Mouse (Mus musculus) neural tube, embryonic 15.5 days (tissue): ENCODE data around the gene Kxd1. TPM values are rescaled to one million over a fixed set of nuclear protein-coding genes. Genes with fewer than 3 reads are reported as not detected.

Experiments
- ATAC-seq: fragments of 200-750 bp; cut with Nextera tagmentation; 2 replicates; pipeline ENCODE4 v1.8.0; 2017; ENCODE audit warnings: mild to moderate bottlenecking, moderate TSS enrichment, moderate library complexity; ENCODE audit not compliant: low FRiP score
- H3K27ac ChIP-seq: fragments of 300-500 bp; sonication (generic); replicated peaks from 2 replicates; pipeline ENCODE4 v1.5.1; 2015; ENCODE audit warnings: mild to moderate bottlenecking, inconsistent platforms
- H3K27me3 ChIP-seq: fragments of 300-500 bp; sonication (generic); replicated peaks from 2 replicates; pipeline ENCODE4 v1.6.1; 2015; ENCODE audit warnings: inconsistent platforms
- H3K36me3 ChIP-seq: fragments of 300-500 bp; sonication (generic); 2 replicates; pipeline ENCODE4 v1.6.1; 2015; ENCODE audit warnings: inconsistent platforms
- H3K4me1 ChIP-seq: fragments of 300-500 bp; sonication (generic); 2 replicates; pipeline ENCODE4 v1.6.1; 2015; ENCODE audit warnings: inconsistent platforms
- H3K4me2 ChIP-seq: fragments of 300-500 bp; sonication (generic); 2 replicates; pipeline ENCODE4 v1.6.1; 2015; ENCODE audit warnings: inconsistent platforms, mild to moderate bottlenecking, moderate library complexity
- H3K4me3 ChIP-seq: fragments of 300-500 bp; sonication (generic); replicated peaks from 2 replicates; pipeline ENCODE4 v1.5.1; 2015; ENCODE audit warnings: mild to moderate bottlenecking, inconsistent platforms
- H3K9ac ChIP-seq: fragments of 300-500 bp; sonication (generic); replicated peaks from 2 replicates; pipeline ENCODE4 v1.6.1; 2015; ENCODE audit warnings: mild to moderate bottlenecking, inconsistent platforms
- H3K9me3 ChIP-seq: fragments of 300-500 bp; sonication (generic); replicated peaks from 2 replicates; pipeline ENCODE4 v1.6.1; 2016; ENCODE audit warnings: inconsistent platforms
- WGBS: fragments of 180-500 bp; shearing (Covaris S2); methylation state at CpG from one replicate; pipeline ENCODE4 v1.1.7; 2015; ENCODE audit warnings: mixed read lengths; 5-methylcytosine and 5-hydroxymethylcytosine counted together
- polyA plus RNA-seq: library from polyadenylated mRNA; unstranded; fragments of >200 nt; fragmentation: Nextera tagmentation; extraction: Ambion mirVana; gene quantifications from 2 replicates; pipeline ENCODE4 v1.2.1, GENCODE M21; 2015

The Kxd1 gene
- polyA plus RNA-seq, 1 experiment from 2014 or later, result 44.4 TPM

DNA sequence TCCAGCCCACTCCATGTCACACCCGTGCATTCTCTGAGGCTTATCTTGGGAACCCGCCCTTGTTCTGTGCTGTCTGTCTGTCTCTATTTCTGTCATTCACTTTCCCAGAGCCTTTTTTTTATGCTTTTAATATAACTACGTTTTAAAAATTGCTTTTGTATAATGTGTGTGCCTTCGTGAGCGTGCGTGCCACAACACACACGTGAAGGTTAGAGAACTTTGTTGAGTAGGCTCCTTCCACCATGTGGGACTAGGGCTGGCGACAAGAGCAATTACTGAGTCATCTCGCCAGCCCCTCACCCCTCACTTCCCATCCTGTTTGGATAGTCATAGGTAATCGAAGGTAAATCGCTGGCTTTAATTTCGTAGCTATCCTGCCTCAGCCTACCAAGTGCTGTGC is 25.2 kb downstream of the Kxd1 start:
- H3K27ac ChIP-seq, result no peak overlapping the region; the same call in 1 of the 2 replicates
- H3K27me3 ChIP-seq, result peaks cover 62% of the 10 kb centered on the region
- H3K9ac ChIP-seq, result 0 out of 2 replicates have a peak overlapping the region, but pooled peaks have one; percentile 17
- no peak overlapping the region for H3K4me3 ChIP-seq
- ATAC-seq, result no peak
- H3K4me2 ChIP-seq, result no peak overlapping the region
- H3K36me3 ChIP-seq, result peaks cover 9% of the 10 kb centered on the region
- H3K9me3 ChIP-seq, result no peaks in the 10 kb centered on the region
- 37% methylated on average over 12 of the region's 12 CpGs for WGBS
- H3K4me1 ChIP-seq, result peaks cover 62% of the 10 kb centered on the region

DNA sequence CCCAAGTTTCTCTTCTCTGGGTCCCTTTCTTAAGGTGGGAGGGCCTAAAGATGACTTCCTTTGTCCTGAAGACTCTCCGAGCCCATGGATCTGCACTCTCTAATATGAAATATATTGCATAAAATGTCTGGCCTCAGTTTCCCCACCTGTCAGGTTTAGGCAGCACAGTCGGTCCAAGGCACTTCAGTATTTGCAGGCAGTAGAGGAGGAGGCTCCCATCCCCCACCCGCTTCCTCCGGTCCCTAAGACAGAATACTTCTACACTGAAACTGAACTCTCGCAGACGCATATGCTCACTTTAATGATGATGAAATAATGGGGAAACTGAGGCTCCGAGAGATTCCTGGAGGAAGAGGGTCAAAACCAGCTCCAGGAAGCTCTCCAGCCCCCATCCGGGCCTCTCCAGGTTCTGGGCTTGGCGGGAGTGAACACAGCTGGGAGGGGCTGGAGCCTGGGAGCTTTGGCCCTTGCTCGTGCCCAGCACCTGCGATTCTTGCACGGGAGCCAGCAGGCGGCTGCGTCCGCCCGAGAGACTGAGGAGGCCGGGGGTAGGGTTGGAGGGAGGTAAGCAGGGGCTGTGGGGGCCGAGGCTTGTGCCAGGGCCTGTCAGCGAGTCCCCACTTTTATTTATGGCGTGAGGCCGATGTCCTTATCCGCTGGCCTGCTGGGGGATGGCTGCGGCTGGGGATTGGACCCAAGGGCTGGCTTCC is 25.8 kb downstream of the Kxd1 start:
- Histone ChIP-seq H3K27me3 (peaks cover 67% of the 10 kb centered on the region), H3K4me3 (no peak overlapping the region), H3K4me1 (peaks cover 61% of the 10 kb centered on the region), H3K27ac (no peak overlapping the region; the same call in 1 of the 2 replicates), H3K9ac (peak overlapping the region; percentile 17; the same call in 1 of the 2 replicates), H3K9me3 (no peaks in the 10 kb centered on the region), H3K36me3 (peaks cover 4% of the 10 kb centered on the region), H3K4me2 (no peak overlapping the region)
- ATAC-seq, result no peak
- 9% methylated on average over 23 of the region's 23 CpGs for WGBS

DNA sequence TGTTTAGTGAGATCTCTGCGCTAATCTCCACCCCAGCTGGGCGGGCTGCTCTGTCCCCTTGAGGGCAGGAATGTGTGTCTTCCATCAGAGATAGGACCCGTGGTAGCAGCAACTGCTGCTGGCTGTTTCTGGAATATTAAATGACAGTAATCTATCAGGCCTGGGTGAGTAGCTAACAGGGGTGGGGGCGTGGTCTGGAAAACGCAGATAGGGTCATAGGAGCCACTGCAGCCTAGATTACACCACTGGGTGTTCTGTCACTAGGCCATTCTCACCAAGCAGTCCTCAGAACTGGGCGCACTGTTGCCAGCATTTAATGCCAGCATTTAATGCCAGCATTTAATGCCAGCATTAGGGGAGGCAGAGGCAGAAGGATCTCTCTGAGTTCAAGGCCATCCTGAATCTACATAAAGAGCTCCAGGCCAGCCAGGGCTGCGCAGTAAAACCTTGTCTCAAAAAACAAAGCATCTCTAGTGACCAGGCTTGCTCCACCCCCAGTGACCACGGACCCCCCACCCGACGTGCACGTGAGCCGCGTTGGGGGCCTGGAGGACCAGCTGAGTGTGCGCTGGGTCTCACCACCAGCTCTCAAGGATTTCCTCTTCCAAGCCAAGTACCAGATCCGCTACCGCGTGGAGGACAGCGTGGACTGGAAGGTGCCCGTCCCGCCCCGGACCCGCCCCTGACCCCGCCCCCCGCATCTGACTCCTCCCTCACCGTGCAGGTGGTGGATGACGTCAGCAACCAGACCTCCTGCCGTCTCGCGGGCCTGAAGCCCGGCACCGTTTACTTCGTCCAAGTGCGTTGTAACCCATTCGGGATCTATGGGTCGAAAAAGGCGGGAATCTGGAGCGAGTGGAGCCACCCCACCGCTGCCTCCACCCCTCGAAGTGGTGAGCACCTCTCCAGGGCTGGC is 27.1 kb downstream of the Kxd1 start:
- peak overlapping the region; percentile 46 for H3K4me2 ChIP-seq
- H3K4me3 ChIP-seq, result peak overlapping the region; percentile 24; the same call in 1 of the 2 replicates
- no peak overlapping the region for H3K27ac ChIP-seq
- peaks cover 81% of the 10 kb centered on the region for H3K27me3 ChIP-seq
- H3K4me1 ChIP-seq, result peaks cover 54% of the 10 kb centered on the region
- 11% methylated on average over 39 of the region's 39 CpGs for WGBS
- H3K9ac ChIP-seq, result no peak overlapping the region
- no peak for ATAC-seq
- H3K9me3 ChIP-seq, result no peaks in the 10 kb centered on the region
- H3K36me3 ChIP-seq, result peaks cover 3% of the 10 kb centered on the region; the same call in 1 of the 2 replicates

DNA sequence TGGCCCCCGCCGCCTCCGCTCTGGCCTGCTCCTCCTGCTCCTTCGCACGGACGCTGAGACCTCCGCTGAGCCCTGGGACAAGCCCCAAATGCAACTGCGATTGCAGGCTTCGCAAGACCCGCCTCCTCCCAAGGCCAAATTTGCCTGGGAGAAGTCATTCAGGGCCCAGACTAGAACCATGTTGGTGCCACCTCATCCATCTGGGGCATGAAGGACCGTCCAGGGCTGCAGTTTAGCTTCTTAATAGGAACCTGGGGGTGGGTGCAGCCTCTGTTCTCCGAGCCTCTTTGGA is 32.0 kb downstream of the Kxd1 start:
- no peak overlapping the region for H3K9ac ChIP-seq
- H3K4me1 ChIP-seq, result peaks cover 45% of the 10 kb centered on the region
- no peaks in the 10 kb centered on the region for H3K36me3 ChIP-seq
- no peaks in the 10 kb centered on the region for H3K9me3 ChIP-seq
- H3K4me2 ChIP-seq, result peak overlapping the region; percentile 20
- H3K27me3 ChIP-seq, result peaks cover 98% of the 10 kb centered on the region
- no peak for ATAC-seq
- no peak overlapping the region for H3K27ac ChIP-seq
- 8% methylated on average over 12 of the region's 12 CpGs for WGBS
- H3K4me3 ChIP-seq, result no peak overlapping the region

DNA sequence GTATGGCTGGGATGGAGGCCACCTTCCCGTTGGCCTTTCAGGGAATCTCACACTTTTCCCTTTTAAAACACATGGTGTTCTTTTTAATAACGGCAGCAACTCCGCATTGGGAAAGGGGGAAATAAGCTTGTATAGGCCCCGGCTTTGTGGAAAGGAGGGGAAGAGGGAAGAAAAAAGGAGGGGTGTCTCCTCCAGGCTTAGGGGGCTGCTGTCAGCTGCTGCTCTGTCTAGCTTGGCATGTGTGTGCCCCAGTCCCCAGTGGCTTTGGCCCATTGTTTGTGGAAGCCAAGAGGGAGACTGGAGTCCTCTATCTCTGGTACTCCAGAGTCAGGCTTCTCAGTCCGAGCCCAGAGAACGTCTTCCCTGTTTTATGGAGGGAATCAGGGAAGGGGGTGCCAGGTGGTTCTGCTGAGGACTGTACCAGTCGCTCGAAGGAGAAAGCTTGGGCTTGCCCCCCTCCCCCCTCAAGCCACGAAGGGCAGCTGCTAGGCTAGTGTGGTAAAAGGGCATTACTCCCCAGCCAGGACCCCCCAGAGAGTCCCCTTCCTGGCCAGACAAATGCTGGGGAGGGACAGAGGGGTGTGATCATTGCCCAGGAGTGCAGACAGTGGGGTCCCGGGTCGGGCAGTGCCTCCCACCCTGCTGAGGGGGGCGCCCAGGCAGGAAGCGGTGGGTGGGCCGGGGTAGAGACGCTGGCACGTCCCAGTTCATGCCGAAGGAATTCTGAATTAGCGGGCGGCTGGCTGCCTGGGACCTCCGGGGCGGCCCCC is 32.6 kb downstream of the Kxd1 start:
- Histone ChIP-seq H3K4me2 (peak overlapping the region; percentile 20), H3K36me3 (no peaks in the 10 kb centered on the region), H3K9me3 (no peaks in the 10 kb centered on the region), H3K9ac (no peak overlapping the region), H3K27me3 (peaks cover 98% of the 10 kb centered on the region), H3K4me1 (peaks cover 41% of the 10 kb centered on the region), H3K4me3 (no peak overlapping the region), H3K27ac (no peak overlapping the region)
- ATAC-seq, result 0 out of 2 replicates have a peak, but pooled peaks have one; percentile 15
- WGBS, result 2% methylated on average over 21 of the region's 21 CpGs

DNA sequence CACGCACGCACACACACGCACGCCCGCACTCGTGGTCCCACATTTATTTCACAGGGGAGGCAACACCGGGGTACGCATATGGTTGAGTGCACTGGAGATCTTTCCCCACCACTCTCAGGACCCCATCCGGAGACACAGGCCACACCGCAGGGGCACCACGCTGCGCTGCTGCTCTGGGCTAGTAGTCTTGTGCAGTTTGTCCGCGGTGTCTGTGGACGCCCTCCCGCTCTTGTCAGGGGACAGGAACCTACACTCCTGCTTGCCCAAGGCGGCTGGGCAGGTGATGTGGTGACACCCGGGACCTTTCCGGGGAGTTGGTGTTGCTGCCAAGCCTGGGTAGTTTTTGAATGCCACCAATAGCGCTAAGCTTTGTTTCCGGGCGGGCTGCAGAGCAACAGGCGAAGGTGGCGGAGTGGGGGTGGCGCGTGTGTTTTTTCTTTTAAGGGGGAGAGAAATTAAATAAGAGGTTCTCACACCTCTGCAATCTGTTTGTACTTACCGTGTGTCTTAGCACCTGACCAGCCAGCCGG is 33.3 kb downstream of the Kxd1 start:
- H3K9me3 ChIP-seq, result no peaks in the 10 kb centered on the region
- peaks cover 45% of the 10 kb centered on the region for H3K4me1 ChIP-seq
- peak overlapping the region; percentile 63 for H3K4me2 ChIP-seq
- H3K27ac ChIP-seq, result no peak overlapping the region
- H3K4me3 ChIP-seq, result peak overlapping the region; percentile 35
- H3K27me3 ChIP-seq, result peaks cover 98% of the 10 kb centered on the region
- WGBS, result 4% methylated on average over 28 of the region's 28 CpGs
- H3K9ac ChIP-seq, result no peak overlapping the region
- H3K36me3 ChIP-seq, result no peaks in the 10 kb centered on the region
- ATAC-seq, result no peak

DNA sequence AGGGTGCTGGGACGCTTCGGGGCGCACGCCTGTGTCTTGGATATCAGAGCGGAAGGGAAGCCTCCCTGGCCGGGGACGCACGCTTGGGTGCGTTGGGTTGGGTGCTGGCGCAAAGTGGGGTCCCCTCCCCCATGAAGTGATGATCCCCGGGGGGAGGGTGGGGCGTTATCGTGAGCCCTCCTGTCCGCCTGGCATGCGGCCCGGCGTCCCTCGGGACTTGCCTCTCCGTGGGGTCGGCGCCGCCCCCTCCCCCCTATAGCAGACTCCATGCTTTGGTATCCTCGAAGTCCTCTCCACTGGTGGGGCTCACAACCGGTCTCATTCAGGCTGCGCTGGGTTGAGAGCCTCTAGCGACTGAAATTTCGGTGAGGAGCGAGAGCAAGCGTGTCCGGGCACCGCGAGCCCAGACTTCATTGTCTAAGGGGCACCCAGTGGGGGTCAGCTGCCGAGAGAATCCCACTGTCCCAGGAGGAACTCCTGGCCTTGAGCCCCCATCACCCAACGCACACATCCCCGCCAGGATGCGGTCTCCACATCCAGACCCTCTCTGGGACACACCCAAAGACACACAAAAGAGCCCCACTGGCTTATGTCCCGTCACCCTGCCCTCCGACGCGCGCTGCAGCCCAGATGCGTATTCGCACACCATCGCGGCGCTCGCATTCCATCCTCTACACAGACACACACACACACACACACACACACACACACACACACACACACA is 33.9 kb downstream of the Kxd1 start:
- Histone ChIP-seq H3K9ac (0 out of 2 replicates have a peak overlapping the region, but pooled peaks have one; percentile 17), H3K4me2 (peak overlapping the region; percentile 63), H3K27me3 (peaks cover 99% of the 10 kb centered on the region), H3K9me3 (no peaks in the 10 kb centered on the region), H3K27ac (no peak overlapping the region), H3K4me3 (peak overlapping the region; percentile 35), H3K36me3 (no peaks in the 10 kb centered on the region), H3K4me1 (peaks cover 52% of the 10 kb centered on the region)
- ATAC-seq, result no peak
- WGBS, result 1% methylated on average over 44 of the region's 47 CpGs

DNA sequence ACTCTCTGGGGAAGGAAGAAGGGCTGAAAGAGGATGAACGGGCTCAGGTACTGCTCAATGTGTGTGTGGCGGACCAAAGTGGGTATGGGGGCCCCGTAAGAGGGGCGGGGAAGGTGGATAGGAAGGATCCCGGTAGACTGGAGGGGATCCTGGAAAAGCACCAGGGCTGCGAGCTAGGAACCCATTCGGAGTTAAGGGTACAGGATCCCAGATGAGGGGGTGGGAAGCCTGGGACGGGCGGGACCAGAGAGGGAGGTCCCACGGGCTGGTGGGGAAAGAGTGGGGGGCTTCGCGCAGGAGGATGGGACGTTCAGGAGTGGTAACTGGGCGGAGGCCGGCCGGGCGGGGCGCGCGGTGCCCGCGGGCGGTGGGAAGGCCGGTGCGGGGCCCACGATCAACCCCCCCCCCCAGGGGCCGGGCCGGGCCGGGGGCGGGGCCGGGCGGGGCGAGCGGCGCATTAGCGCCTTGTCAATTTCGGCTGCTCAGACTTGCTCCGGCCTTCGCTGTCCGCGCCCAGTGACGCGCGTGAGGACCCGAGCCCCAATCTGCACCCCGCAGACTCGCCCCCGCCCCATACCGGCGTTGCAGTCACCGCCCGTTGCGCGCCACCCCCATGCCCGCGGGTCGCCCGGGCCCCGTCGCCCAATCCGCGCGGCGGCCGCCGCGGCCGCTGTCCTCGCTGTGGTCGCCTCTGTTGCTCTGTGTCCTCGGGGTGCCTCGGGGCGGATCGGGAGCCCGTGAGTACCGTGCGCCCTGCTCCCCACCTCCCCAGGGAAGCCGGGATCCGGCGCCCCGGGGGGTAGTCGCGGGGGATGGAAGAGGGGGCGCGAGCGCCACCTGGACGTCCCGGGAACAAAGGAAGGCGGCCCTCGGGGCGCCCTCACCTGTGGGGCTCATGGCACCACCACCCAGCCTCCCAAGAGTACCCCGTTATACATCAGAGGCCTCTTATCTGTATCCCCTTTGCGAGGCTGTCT is 34.8 kb downstream of the Kxd1 start, which contains the start of gene Crlf1:
TSS of gene Crlf1 (plus strand) at position 495 of the 977 bp plus-strand sequence.
- ATAC-seq, result no peak
- peaks cover 61% of the 10 kb centered on the region for H3K4me1 ChIP-seq
- H3K36me3 ChIP-seq, result no peaks in the 10 kb centered on the region
- no peak within 1 kb of the TSS for H3K27ac ChIP-seq
- under 1% methylated on average over 55 of the region's 93 CpGs for WGBS
- no peaks in the 10 kb centered on the region for H3K9me3 ChIP-seq
- peaks cover 99% of the 10 kb centered on the region for H3K27me3 ChIP-seq
- H3K4me3 ChIP-seq, result peak within 1 kb of the TSS; percentile 35
- peak within 1 kb of the TSS; percentile 26 for H3K9ac ChIP-seq
- H3K4me2 ChIP-seq, result peak within 1 kb of the TSS; percentile 63

DNA sequence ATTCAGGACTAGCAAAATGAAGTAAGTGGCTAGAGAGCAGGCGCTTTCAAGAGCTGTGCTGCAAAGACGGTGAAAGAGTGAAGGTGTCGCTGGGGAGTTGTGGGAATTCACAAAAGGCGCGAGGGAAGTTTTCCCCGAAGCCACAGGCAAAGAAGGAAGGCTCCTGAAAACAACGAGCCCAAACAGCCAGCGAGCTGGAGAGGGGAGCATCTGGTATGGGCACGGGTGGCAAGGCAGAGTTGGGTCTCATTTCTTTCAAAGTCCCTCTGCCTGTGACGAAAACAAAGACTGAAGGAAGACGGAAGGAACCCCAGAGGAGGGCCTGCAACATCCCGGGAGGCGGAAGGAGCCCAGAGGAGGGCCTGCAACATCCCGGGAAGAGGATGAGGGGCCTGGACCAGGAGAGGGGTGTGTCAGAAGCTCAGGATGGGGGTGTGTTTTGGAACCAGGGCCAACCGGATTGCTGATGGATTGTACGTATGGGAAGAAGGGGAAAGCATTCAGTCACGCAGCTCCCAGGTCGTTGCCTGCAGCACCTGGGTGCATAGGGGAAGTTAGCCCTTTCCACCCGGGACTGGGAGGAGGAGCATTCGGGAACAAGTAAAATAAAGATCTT is 36.8 kb downstream of the Kxd1 start:
- Histone ChIP-seq H3K4me3 (no peak overlapping the region), H3K4me2 (no peak overlapping the region), H3K36me3 (no peaks in the 10 kb centered on the region), H3K4me1 (peaks cover 76% of the 10 kb centered on the region), H3K27me3 (peaks cover 93% of the 10 kb centered on the region), H3K27ac (no peak overlapping the region), H3K9me3 (no peaks in the 10 kb centered on the region), H3K9ac (no peak overlapping the region)
- 1% methylated on average over 20 of the region's 20 CpGs for WGBS
- no peak for ATAC-seq
